Mouse (Mus musculus): ENCODE measurements around the gene Prdx6. TPM values are rescaled to one million over a fixed set of nuclear protein-coding genes. Genes with fewer than 3 reads are reported as not detected.
A peak's percentile ranks its signal among the peaks of the same experiment; 100 is the strongest.

Prdx6 gene
- polyA plus RNA-seq, 1 experiment = 58.8 TPM

- TF ChIP-seq GATA1 (IDR thresholded peaks at IDR 0.05; ENCODE audit: low read length) = no peak
These were observed 7.3 kb upstream of the Prdx6 start for GRCm38 (mm10) chr1:161258331-161258730.

DNA sequence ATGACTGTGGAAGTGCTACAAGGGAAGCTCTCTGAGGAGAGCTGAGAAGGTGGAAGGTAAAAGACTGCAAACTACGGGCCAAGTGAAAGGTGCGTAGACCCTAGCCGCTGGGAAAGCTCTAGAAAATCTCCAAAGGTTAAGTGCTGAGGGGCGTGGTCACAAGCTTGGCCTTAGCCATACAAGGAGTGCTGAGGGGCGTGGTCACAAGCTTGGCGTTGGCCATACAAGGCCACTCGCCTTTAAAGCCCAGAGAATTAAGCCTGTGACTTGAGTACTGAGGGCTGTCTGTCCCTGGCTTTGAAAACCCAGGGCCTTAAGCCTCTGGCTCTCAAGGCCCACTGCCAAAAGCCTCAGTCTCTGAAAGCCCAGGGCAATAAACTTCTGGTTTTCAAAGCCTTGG, 5.9 kb upstream of the Prdx6 start:
- TF ChIP-seq GATA1 (IDR thresholded peaks at IDR 0.05; ENCODE audit: low read length) = no peak

GRCm38 (mm10) chr1:161254361-161254760, 3.3 kb upstream of the Prdx6 start:
- TF ChIP-seq GATA1 (IDR thresholded peaks at IDR 0.05; ENCODE audit: low read length) = no peak

GRCm38 (mm10) chr1:161252901-161253300, 1.9 kb upstream of the Prdx6 start:
- TF ChIP-seq GATA1 (IDR thresholded peaks at IDR 0.05; ENCODE audit: low read length) = no peak

- peak; percentile 82 for TF ChIP-seq GATA1 (IDR thresholded peaks at IDR 0.05; ENCODE audit: low read length)
These were observed 1.3 kb upstream of the Prdx6 start for GRCm38 (mm10) chr1:161252365-161252764.

GRCm38 (mm10) chr1:161251417-161252265, 622 bp upstream of the Prdx6 start:
- no peak for TF ChIP-seq GATA1 (IDR thresholded peaks at IDR 0.05; ENCODE audit: low read length)

- no peak for TF ChIP-seq GATA1 (IDR thresholded peaks at IDR 0.05; ENCODE audit: low read length)
These were observed 902 bp downstream of the Prdx6 start for GRCm38 (mm10) chr1:161250031-161250603.

- no peak for TF ChIP-seq GATA1 (IDR thresholded peaks at IDR 0.05; ENCODE audit: low read length)
These were observed 1.6 kb downstream of the Prdx6 start for GRCm38 (mm10) chr1:161249442-161249841.

- TF ChIP-seq GATA1 (IDR thresholded peaks at IDR 0.05; ENCODE audit: low read length) = no peak
These were observed 2.3 kb downstream of the Prdx6 start for GRCm38 (mm10) chr1:161248685-161249084.

- TF ChIP-seq GATA1 (IDR thresholded peaks at IDR 0.05; ENCODE audit: low read length) = no peak
These were observed 3.1 kb downstream of the Prdx6 start for GRCm38 (mm10) chr1:161247643-161248580.

- no peak for TF ChIP-seq GATA1 (IDR thresholded peaks at IDR 0.05; ENCODE audit: low read length)
These were observed 3.8 kb downstream of the Prdx6 start for GRCm38 (mm10) chr1:161247176-161247575.

GRCm38 (mm10) chr1:161237750-161238149, 13.3 kb downstream of the Prdx6 start:
- no peak for TF ChIP-seq GATA1 (IDR thresholded peaks at IDR 0.05; ENCODE audit: low read length)

DNA sequence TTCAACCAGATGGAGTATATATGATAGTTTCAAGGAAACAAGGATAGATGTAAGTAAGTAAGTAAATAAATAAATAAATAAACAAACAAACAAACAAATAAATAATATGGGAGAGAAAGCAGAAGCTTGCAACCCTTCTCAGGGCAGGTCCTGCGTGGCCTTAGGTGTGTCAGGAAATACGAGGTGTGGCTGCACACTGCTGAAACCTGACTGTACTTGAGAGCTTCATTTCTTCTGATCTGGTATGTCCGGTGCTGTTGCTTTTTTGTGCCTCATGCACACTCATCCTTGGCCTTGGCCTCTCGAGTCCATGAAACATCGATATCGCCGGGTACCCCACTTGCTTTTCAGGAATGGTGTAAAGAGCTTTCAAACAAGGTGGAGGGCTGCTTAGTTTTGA, 13.7 kb downstream of the Prdx6 start:
- TF ChIP-seq GATA1 (IDR thresholded peaks at IDR 0.05; ENCODE audit: low read length) = no peak

DNA sequence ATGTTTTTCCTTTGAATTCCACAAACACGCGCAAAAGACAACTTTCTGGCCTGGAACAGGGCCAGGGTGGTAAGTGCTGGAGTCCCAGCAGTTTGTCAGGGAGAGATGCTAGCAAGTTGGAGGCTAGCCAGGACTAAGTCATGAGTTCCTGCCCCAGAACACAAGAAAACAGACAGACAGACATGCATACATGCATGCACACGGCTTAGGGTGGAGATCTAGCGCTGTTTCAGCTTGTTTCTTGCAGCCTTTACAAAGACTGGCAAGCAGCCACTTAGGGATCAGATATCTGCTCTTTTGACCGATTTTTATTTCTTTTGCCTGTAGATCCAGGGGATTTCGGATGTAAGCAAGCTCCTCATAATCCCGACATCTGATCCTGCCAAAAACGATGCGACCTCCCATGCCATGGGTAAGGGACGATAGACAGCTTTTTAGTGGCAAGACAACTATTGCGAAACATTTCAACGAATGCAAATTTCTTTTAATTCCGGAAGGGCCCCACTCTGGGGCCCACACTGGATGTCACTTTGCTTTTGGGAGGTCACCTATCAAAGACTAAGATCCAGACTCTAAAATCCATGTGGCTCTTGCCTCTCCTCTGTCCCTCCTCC, 17.7 kb downstream of the Prdx6 start:
- no peak for TF ChIP-seq GATA1 (IDR thresholded peaks at IDR 0.05; ENCODE audit: low read length)

- TF ChIP-seq GATA1 (IDR thresholded peaks at IDR 0.05; ENCODE audit: low read length) = no peak
These were observed 18.8 kb downstream of the Prdx6 start for GRCm38 (mm10) chr1:161232181-161232580.

Measured in G1E-ER4 (cell line).